Mouse (Mus musculus) MEL (cell line): ENCODE results near the gene S100a4. TPM values are rescaled to one million over a fixed set of nuclear protein-coding genes. Genes with fewer than 3 reads are reported as not detected.

Experiments
- DNase-seq: peaks from one replicate; pipeline ENCODE4 v3.0.0; 2011; ENCODE audit warnings: low read depth, low spot score
- H3K27ac ChIP-seq: 2 replicates; pipeline ENCODE4 v1.5.1; 2012; ENCODE audit warnings: low read depth, mild to moderate bottlenecking, control low read depth, low read length, moderate library complexity; ENCODE audit not compliant: control insufficient read depth
- H3K27me3 ChIP-seq, 2 experiments: fragments of 150-350 bp in 1 of 2; sonication (generic) in 1 of 2; 2 replicates each; pipeline ENCODE4 v1.6.1; 2012; ENCODE audit warnings: low read length in 2 of 2, mild to moderate bottlenecking in 2 of 2, improper control_type of control experiment in 1 of 2, moderate library complexity in 1 of 2; ENCODE audit not compliant: insufficient read depth in 2 of 2, control insufficient read depth in 1 of 2
- H3K36me3 ChIP-seq, 2 experiments: 2 replicates each; pipeline ENCODE4 v1.6.1; 2012 to 2014; ENCODE audit warnings: low read length in 2 of 2, improper control_type of control experiment in 1 of 2, inconsistent platforms in 1 of 2, mild to moderate bottlenecking in 1 of 2; ENCODE audit not compliant: insufficient read depth in 2 of 2, control insufficient read depth in 1 of 2
- H3K4me1 ChIP-seq, 2 experiments: fragments of 150-350 bp in 1 of 2; sonication (generic) in 1 of 2; 2 replicates each; pipeline ENCODE4 v1.6.1; 2012; ENCODE audit warnings: low read length in 2 of 2, improper control_type of control experiment in 1 of 2, mild to moderate bottlenecking in 1 of 2; ENCODE audit not compliant: insufficient read depth in 2 of 2, control insufficient read depth in 1 of 2
- H3K4me3 ChIP-seq, 2 experiments: fragments of 150-350 bp in 1 of 2; sonication (generic) in 1 of 2; 2 replicates each; pipeline ENCODE4 v1.5.1; 2012; ENCODE audit warnings: low read depth in 2 of 2, low read length in 2 of 2, mild to moderate bottlenecking in 2 of 2, moderate library complexity in 2 of 2, control low read depth in 1 of 2, improper control_type of control experiment in 1 of 2; ENCODE audit not compliant: control insufficient read depth in 1 of 2, insufficient read depth in 1 of 2
- H3K79me2 ChIP-seq: 2 replicates; pipeline ENCODE4 v1.6.1; 2012; ENCODE audit warnings: mild to moderate bottlenecking, low read length, moderate library complexity; ENCODE audit not compliant: control insufficient read depth, poor library complexity, insufficient read depth
- H3K9ac ChIP-seq: 2 replicates; pipeline ENCODE4 v1.6.1; 2012; ENCODE audit warnings: low read depth, mild to moderate bottlenecking, control low read depth, low read length, moderate library complexity; ENCODE audit not compliant: control insufficient read depth, poor library complexity, severe bottlenecking
- H3K9me3 ChIP-seq: fragments of 150-350 bp; sonication (generic); replicated peaks from 2 replicates; pipeline ENCODE4 v1.6.1; 2012; ENCODE audit warnings: mild to moderate bottlenecking, low read length, improper control_type of control experiment, moderate library complexity; ENCODE audit not compliant: insufficient read depth
- BHLHE40 ChIP-seq: IDR thresholded peaks from 2 replicates; pipeline ENCODE4 v1.6.1; 2012; ENCODE audit warnings: low read depth, mild to moderate bottlenecking, inconsistent platforms, low read length, improper control_type of control experiment, borderline replicate concordance
- CHD1 ChIP-seq: IDR thresholded peaks from 2 replicates; pipeline ENCODE4 v1.6.1; 2012; ENCODE audit warnings: low read depth, mild to moderate bottlenecking, inconsistent platforms, low read length, improper control_type of control experiment
- CTCF ChIP-seq, 3 experiments: IDR thresholded peaks in 2 of 3; conservative IDR thresholded peaks in 1 of 3; 2 replicates each; pipeline ENCODE4 v1.5.1; 2011 to 2012; ENCODE audit warnings: low read length in 3 of 3, low read depth in 2 of 3, mild to moderate bottlenecking in 2 of 3, improper control_type of control experiment in 1 of 3, inconsistent platforms in 1 of 3, mixed read lengths in 1 of 3, moderate library complexity in 1 of 3; ENCODE audit not compliant: control insufficient read depth in 1 of 3, insufficient read depth in 1 of 3, poor library complexity in 1 of 3, severe bottlenecking in 1 of 3
- E2F4 ChIP-seq: IDR thresholded peaks from 2 replicates; pipeline ENCODE4 v1.6.1; 2011; ENCODE audit warnings: low read depth, low read length, improper control_type of control experiment, borderline replicate concordance
- EP300 ChIP-seq, 2 experiments: IDR thresholded peaks; 2 replicates each; pipeline ENCODE4 v1.6.1; 2011; ENCODE audit warnings: improper control_type of control experiment in 2 of 2, low read length in 2 of 2, low read depth in 1 of 2, mild to moderate bottlenecking in 1 of 2
- GABPA ChIP-seq: IDR thresholded peaks from 2 replicates; pipeline ENCODE4 v1.6.1; 2012; ENCODE audit warnings: low read depth, mild to moderate bottlenecking, inconsistent platforms, low read length, improper control_type of control experiment, moderate library complexity
- GATA1 ChIP-seq: IDR thresholded peaks from 2 replicates; pipeline ENCODE4 v1.6.1; 2011; ENCODE audit warnings: low read depth, low read length, improper control_type of control experiment
- HCFC1 ChIP-seq: IDR thresholded peaks from 2 replicates; pipeline ENCODE4 v1.6.1; 2012; ENCODE audit warnings: low read depth, mild to moderate bottlenecking, inconsistent platforms, low read length, improper control_type of control experiment, moderate library complexity
- MAFK ChIP-seq: IDR thresholded peaks from 2 replicates; pipeline ENCODE4 v1.6.1; 2011; ENCODE audit warnings: low read depth, mild to moderate bottlenecking, low read length, improper control_type of control experiment, borderline replicate concordance
- MAX ChIP-seq: IDR thresholded peaks from 2 replicates; pipeline ENCODE4 v1.6.1; 2011; ENCODE audit warnings: low read length, improper control_type of control experiment
- MEF2A ChIP-seq: IDR thresholded peaks from 2 replicates; pipeline ENCODE4 v1.6.1; 2014; ENCODE audit warnings: low read depth, mild to moderate bottlenecking, inconsistent platforms, low read length, improper control_type of control experiment; ENCODE audit not compliant: poor library complexity, insufficient replicate concordance, severe bottlenecking; ENCODE audit errors: extremely low read depth
- POLR2AphosphoS5 ChIP-seq: IDR thresholded peaks from 2 replicates; pipeline ENCODE4 v1.6.1; 2012; ENCODE audit warnings: low read depth, borderline replicate concordance, mild to moderate bottlenecking, inconsistent platforms, low read length, moderate library complexity, mixed read lengths
- RAD21 ChIP-seq: IDR thresholded peaks from 2 replicates; pipeline ENCODE4 v1.6.1; 2011; ENCODE audit warnings: mild to moderate bottlenecking, low read depth, low read length, improper control_type of control experiment
- RCOR1 ChIP-seq: IDR thresholded peaks from 2 replicates; pipeline ENCODE4 v1.6.1; 2012; ENCODE audit warnings: low read depth, mild to moderate bottlenecking, inconsistent platforms, low read length, improper control_type of control experiment
- TAL1 ChIP-seq: IDR thresholded peaks from 2 replicates; pipeline ENCODE4 v1.6.1; 2012; ENCODE audit warnings: mild to moderate bottlenecking, inconsistent platforms, low read length, moderate library complexity, mixed read lengths
- UBTF ChIP-seq: IDR thresholded peaks from 2 replicates; pipeline ENCODE4 v1.6.1; 2012; ENCODE audit warnings: low read depth, mild to moderate bottlenecking, inconsistent platforms, low read length, improper control_type of control experiment, moderate library complexity, borderline replicate concordance; ENCODE audit not compliant: insufficient read depth
- polyA plus RNA-seq, 2 experiments: library from polyadenylated mRNA; stranded (reverse) in 1 of 2; unstranded in 1 of 2; fragments of >175 nt in 1 of 2; fragments of >200 nt in 1 of 2; gene quantifications; 2 replicates each; pipeline versions ENCODE4 v1.2.1 to v1.2.4; 2012; ENCODE audit warnings: low replicate concordance in 2 of 2, low read depth in 1 of 2; ENCODE audit not compliant: insufficient read length in 2 of 2, insufficient read depth in 1 of 2, missing spikeins in 1 of 2
- total RNA-seq: library from RNA; depleted of rRNA; stranded (reverse); fragments of 300-350 nt; gene quantifications from 2 replicates; pipeline ENCODE4 v1.2.3, GENCODE M21; 2012

The S100a4 gene
- total and polyA plus RNA-seq, 3 experiments = 0.73 to 2.3 TPM; not detected in 1

DNA sequence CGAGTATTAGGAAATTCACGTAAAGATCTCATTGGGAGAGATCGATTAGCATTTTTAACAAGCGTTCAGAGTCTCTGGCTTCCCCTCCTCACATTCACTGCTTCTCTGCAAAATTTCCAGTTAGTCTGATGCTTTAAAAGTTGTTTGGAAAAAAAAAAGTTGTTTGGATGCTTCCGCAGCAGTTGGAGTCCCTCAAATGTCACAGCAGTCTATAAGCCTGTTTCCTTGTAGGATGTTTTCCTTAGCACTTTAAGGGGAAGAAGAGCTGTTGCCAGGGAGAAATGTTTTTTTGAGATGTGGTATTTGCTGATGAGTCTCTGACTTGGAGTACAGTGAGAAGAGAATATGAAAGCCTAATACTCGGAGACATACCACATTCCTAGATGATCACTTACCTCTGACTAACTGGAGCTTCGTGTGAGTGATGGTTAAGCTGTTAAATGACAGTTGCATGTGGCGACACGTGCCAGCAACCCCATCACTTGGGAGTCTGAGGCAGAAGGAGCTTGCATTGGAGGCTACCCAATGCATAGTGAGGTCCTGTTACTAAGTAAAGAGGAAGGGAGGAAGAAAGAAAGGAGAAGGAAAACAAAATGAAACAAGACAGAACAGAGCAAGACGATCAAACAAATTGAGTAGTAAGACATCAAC is 27.1 kb upstream of the S100a4 start:
- Histone ChIP-seq H3K27ac (no peak overlapping the region), H3K27me3 (peaks cover 20 to 33% of the 10 kb centered on the region in 2 experiments), H3K9ac (no peak overlapping the region), H3K4me1 (no peaks in the 10 kb centered on the region), H3K36me3 (no peaks in the 10 kb centered on the region), H3K4me3 (no peak overlapping the region), H3K79me2 (no peaks in the 10 kb centered on the region), H3K9me3 (no peaks in the 10 kb centered on the region)
- TF ChIP-seq HCFC1 = no peak
- no peak for TF ChIP-seq GATA1
- DNase-seq = no peak

DNA sequence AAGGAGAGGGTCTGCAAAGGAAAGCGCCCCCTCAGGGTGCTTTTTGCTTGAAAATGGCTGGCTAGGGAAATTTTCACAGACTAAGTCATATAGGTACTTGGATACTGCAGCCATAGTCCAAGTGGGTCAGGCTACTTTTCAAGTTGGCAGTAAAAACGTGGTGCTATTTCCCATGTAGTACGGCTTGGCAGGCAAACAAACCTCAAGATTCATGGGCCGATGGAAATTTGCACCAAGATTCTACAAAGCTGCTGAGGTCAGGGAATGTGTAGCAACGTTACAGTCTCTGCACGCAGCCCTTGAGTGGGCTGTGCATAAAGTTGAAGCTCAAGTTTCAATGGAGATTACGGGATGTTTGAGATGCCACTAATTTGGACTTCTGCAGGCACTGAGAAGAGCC is 24.1 kb upstream of the S100a4 start:
- TF ChIP-seq E2F4 = no peak
- TF ChIP-seq POLR2AphosphoS5 = no peak
- no peak for TF ChIP-seq MEF2A
- no peak for TF ChIP-seq TAL1
- no peak for TF ChIP-seq CTCF (IDR thresholded peaks at IDR 0.05 in 2 of 3, conservative IDR thresholded peaks at IDR 0.05 in 1 of 3; ENCODE audit: control insufficient read depth in 1 of 3, insufficient read depth in 1 of 3, low read depth in 2 of 3, low read length in 3 of 3, poor library complexity in 1 of 3, severe bottlenecking in 1 of 3)
- no peak for TF ChIP-seq EP300 (IDR thresholded peaks at IDR 0.05; ENCODE audit: low read depth in 1 of 2, low read length in 2 of 2)
- no peak for TF ChIP-seq MAFK
- TF ChIP-seq MAX = no peak
- TF ChIP-seq RAD21 = no peak
- no peak for TF ChIP-seq BHLHE40
- TF ChIP-seq CHD1 = no peak
- no peak for TF ChIP-seq GABPA
- no peak for TF ChIP-seq RCOR1
- TF ChIP-seq UBTF = no peak
- H3K4me1 ChIP-seq = no peaks in the 10 kb centered on the region

More for the DNA sequence above, 24.1 kb upstream of the S100a4 start:
- Histone ChIP-seq H3K36me3 (no peaks in the 10 kb centered on the region), H3K9ac (no peak overlapping the region), H3K4me3 (no peak overlapping the region), H3K27me3 (peaks cover 17 to 23% of the 10 kb centered on the region in 2 experiments), H3K79me2 (no peaks in the 10 kb centered on the region), H3K27ac (no peak overlapping the region), H3K9me3 (no peaks in the 10 kb centered on the region)
- DNase-seq = no peak
